Mouse (Mus musculus) kidney, postnatal 0 days (tissue): ENCODE measurements around the gene Fem1b. TPM values are rescaled to one million over a fixed set of nuclear protein-coding genes. Genes with fewer than 3 reads are reported as not detected.
"Not testable (repeated sequence)": the region's sequence is repeated elsewhere in the genome, so short reads cannot be mapped to it uniquely, and the experiment has no call there.

ENCODE experiments used
- ATAC-seq: fragments of 200-750 bp; cut with Nextera tagmentation; replicated peaks from 2 replicates; pipeline ENCODE4 v1.8.0; 2017; ENCODE audit warnings: low read depth, moderate number of reproducible peaks, moderate TSS enrichment, moderate library complexity; ENCODE audit not compliant: low FRiP score
- DNase-seq: peaks from one replicate; pipeline ENCODE4 v3.0.0-alpha.2; 2016; ENCODE audit warnings: low spot score
- H3K27ac ChIP-seq: fragments of 300-500 bp; sonication (generic); 2 replicates; pipeline ENCODE4 v1.5.1; 2014; ENCODE audit warnings: mild to moderate bottlenecking
- H3K27me3 ChIP-seq: fragments of 300-500 bp; sonication (generic); 2 replicates; pipeline ENCODE4 v1.6.1; 2014; ENCODE audit warnings: low read length, mixed read lengths; ENCODE audit not compliant: insufficient read depth
- H3K36me3 ChIP-seq: fragments of 300-500 bp; sonication (generic); 2 replicates; pipeline ENCODE4 v1.6.1; 2014; ENCODE audit warnings: low read length, mixed read lengths; ENCODE audit not compliant: insufficient read depth
- H3K4me1 ChIP-seq: fragments of 300-500 bp; sonication (generic); replicated peaks from 2 replicates; pipeline ENCODE4 v1.6.1; 2014; ENCODE audit warnings: antibody characterized with exemption, low read length, mixed read lengths; ENCODE audit not compliant: insufficient read depth
- H3K4me2 ChIP-seq: fragments of 300-500 bp; sonication (generic); 2 replicates; pipeline ENCODE4 v1.6.1; 2014; ENCODE audit warnings: mild to moderate bottlenecking, low read length, moderate library complexity, mixed read lengths
- H3K4me3 ChIP-seq: fragments of 300-500 bp; sonication (generic); replicated peaks from 2 replicates; pipeline ENCODE4 v1.5.1; 2014; ENCODE audit warnings: low read depth, low read length
- H3K9ac ChIP-seq: fragments of 300-500 bp; sonication (generic); 2 replicates; pipeline ENCODE4 v1.6.1; 2014; ENCODE audit warnings: low read depth, low read length
- H3K9me3 ChIP-seq: fragments of 300-500 bp; sonication (generic); replicated peaks from 2 replicates; pipeline ENCODE4 v1.6.1; 2016; ENCODE audit warnings: low read length, inconsistent platforms, mixed read lengths
- CTCF ChIP-seq: IDR thresholded peaks from 2 replicates; pipeline ENCODE4 v1.5.1; 2016; ENCODE audit warnings: antibody characterized with exemption, low read depth, mild to moderate bottlenecking, moderate library complexity
- WGBS: fragments of 180-500 bp; shearing (Covaris S2); extraction: QIAGEN DNeasy Blood & Tissue Kit; methylation state at CpG from one replicate; pipeline ENCODE4 v1.1.7; 2014; 5-methylcytosine and 5-hydroxymethylcytosine counted together
- polyA plus RNA-seq: library from polyadenylated mRNA; unstranded; fragments of >200 nt; fragmentation: Nextera tagmentation; extraction: Ambion mirVana; gene quantifications from 2 replicates; pipeline ENCODE4 v1.2.1, GENCODE M21; 2015

Gene Fem1b
- polyA plus RNA-seq, 1 experiment from 2014 or later, result 15.1 TPM

DNA sequence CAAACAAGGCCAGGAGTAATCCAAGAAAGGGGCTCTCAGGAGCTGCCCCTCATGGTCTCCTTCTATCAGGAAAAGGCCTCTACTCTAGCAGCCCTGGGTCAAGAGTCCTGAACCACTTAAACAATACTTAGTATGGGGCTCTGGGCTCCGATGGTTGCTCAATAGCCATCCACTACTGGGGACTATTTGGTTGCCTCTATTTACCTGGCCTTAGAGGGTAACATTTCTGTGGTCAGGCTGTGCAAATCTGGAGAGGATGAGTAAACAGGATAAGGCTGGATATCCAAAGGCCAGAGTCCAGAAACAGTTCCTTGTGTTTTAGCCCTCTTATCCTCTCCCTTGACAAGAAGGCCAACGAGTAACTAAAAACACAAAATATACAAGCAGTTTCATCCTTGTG, 3.0 kb upstream of the Fem1b start:
- WGBS, result 86% methylated on average over 2 of the region's 2 CpGs
- ATAC-seq (no peak), DNase-seq (no peak)
- Histone ChIP-seq H3K27me3 (no peaks in the 10 kb centered on the region), H3K4me3 (no peak overlapping the region), H3K36me3 (no peaks in the 10 kb centered on the region), H3K9ac (no peak overlapping the region), H3K4me1 (peaks cover 4% of the 10 kb centered on the region; the same call in 1 of the 2 replicates), H3K4me2 (no peak overlapping the region), H3K9me3 (no peaks in the 10 kb centered on the region), H3K27ac (no peak overlapping the region)
- TF ChIP-seq CTCF, result no peak

- DNase-seq, result peak; percentile 66
- no peak for TF ChIP-seq CTCF
- Histone ChIP-seq H3K4me1 (peaks cover 10% of the 10 kb centered on the region; the same call in 1 of the 2 replicates), H3K9ac (peak overlapping the region; percentile 90), H3K4me2 (peak overlapping the region; percentile 88), H3K27me3 (no peaks in the 10 kb centered on the region), H3K9me3 (no peaks in the 10 kb centered on the region), H3K4me3 (peak overlapping the region; percentile 90), H3K27ac (peak overlapping the region; percentile 96), H3K36me3 (no peaks in the 10 kb centered on the region)
- WGBS, result 15% methylated on average over 14 of the region's 14 CpGs
- ATAC-seq, result no peak
Observed at GRCm38 (mm10) chr9:62812216-62813049, 699 bp upstream of the Fem1b start.

- DNase-seq, result peak; percentile 71
- Histone ChIP-seq H3K9ac (peak overlapping the region; percentile 90), H3K4me3 (peak overlapping the region; percentile 90), H3K27me3 (no peaks in the 10 kb centered on the region), H3K27ac (peak overlapping the region; percentile 96), H3K4me1 (peaks cover 10% of the 10 kb centered on the region; the same call in 1 of the 2 replicates), H3K36me3 (no peaks in the 10 kb centered on the region), H3K9me3 (no peaks in the 10 kb centered on the region), H3K4me2 (peak overlapping the region; percentile 88)
- TF ChIP-seq CTCF, result peak; percentile 43
- under 1% methylated on average over 57 of the region's 58 CpGs for WGBS
- peak; percentile 67 for ATAC-seq
Observed at GRCm38 (mm10) chr9:62810543-62811515, 905 bp downstream of the Fem1b start.

DNA sequence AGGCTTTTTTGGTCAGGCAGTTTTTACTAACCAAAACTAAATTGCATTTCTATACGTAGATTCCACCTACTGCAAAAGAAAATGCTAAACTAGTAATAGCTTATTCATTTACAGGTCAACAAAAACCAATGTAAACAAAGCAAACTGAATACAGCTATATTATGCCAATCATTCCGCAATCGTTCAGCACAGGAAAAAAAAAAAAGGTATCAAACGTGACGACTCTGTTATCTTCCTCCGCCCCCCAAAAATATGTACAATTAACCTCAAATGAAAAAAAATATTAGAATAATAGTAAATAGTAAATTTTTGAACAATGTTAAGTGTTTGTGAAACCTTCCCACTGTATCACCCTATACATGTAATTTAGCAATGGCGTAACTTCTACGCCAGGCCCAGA, 1.6 kb downstream of the Fem1b start:
- H3K27ac ChIP-seq, result no peak overlapping the region
- no peaks in the 10 kb centered on the region for H3K27me3 ChIP-seq
- H3K36me3 ChIP-seq, result no peaks in the 10 kb centered on the region
- peaks cover 10% of the 10 kb centered on the region; the same call in 1 of the 2 replicates for H3K4me1 ChIP-seq
- no peak for DNase-seq
- ATAC-seq, result no peak
- WGBS, result 11% methylated on average over 8 of the region's 8 CpGs
- H3K9me3 ChIP-seq, result no peaks in the 10 kb centered on the region
- no peak for TF ChIP-seq CTCF
- peak overlapping the region; percentile 88 for H3K4me2 ChIP-seq
- H3K4me3 ChIP-seq, result peak overlapping the region; percentile 90
- H3K9ac ChIP-seq, result peak overlapping the region; percentile 90

- H3K4me1 ChIP-seq, DNase-seq, H3K4me3 ChIP-seq, H3K9ac ChIP-seq, H3K27ac ChIP-seq, H3K4me2 ChIP-seq, H3K27me3 ChIP-seq, H3K9me3 ChIP-seq, ATAC-seq: not testable (repeated sequence)
- WGBS, result 89% methylated on average over 2 of the region's 2 CpGs
- peaks cover 17% of the 10 kb centered on the region; the same call in 1 of the 2 replicates for H3K36me3 ChIP-seq
Observed at GRCm38 (mm10) chr9:62799218-62799617, 12.5 kb downstream of the Fem1b start.

GRCm38 (mm10) chr9:62789856-62790255, 21.9 kb downstream of the Fem1b start:
- no peak overlapping the region for H3K27ac ChIP-seq
- no peak overlapping the region for H3K4me3 ChIP-seq
- ATAC-seq (no peak), DNase-seq (no peak)
- no peaks in the 10 kb centered on the region for H3K27me3 ChIP-seq
- no peak for TF ChIP-seq CTCF
- H3K9me3 ChIP-seq, result no peaks in the 10 kb centered on the region
- H3K9ac ChIP-seq, result no peak overlapping the region
- 88% methylated on average over 12 of the region's 12 CpGs for WGBS
- H3K4me1 ChIP-seq, result no peaks in the 10 kb centered on the region
- H3K4me2 ChIP-seq, result no peak overlapping the region
- no peaks in the 10 kb centered on the region for H3K36me3 ChIP-seq
